Mouse (Mus musculus) brain, embryonic 14.5 days (tissue): ENCODE measurements at regions not wholly inside any gene's neighbourhood (a gene's known extent, or its start where the extent isn't known, plus 50 kb on each side); places are given as distances from the start of the nearest gene placed in this dataset.

Experiments
- CTCF ChIP-seq: fragments of 200-500 bp; IDR thresholded peaks from 2 replicates; pipeline ENCODE4 v1.5.1; 2012; ENCODE audit warnings: inconsistent platforms, mild to moderate bottlenecking, moderate library complexity, borderline replicate concordance; ENCODE audit not compliant: insufficient read depth, insufficient read length; ENCODE audit errors: extremely low read depth
- POLR2A ChIP-seq: fragments of 200-500 bp; IDR thresholded peaks from 2 replicates; pipeline ENCODE4 v1.6.1; 2012; ENCODE audit warnings: mild to moderate bottlenecking, inconsistent platforms, borderline replicate concordance; ENCODE audit not compliant: poor library complexity, insufficient read depth, insufficient read length, severe bottlenecking; ENCODE audit errors: extremely low read depth

GRCm38 (mm10) chr15:62416691-62417090 is 1428.3 kb downstream of the Gsdmc2 start:
- no peak for TF ChIP-seq POLR2A
- TF ChIP-seq CTCF, result no peak
